Mouse (Mus musculus): ENCODE results near the gene Aldh18a1.

GRCm38 (mm10) chr19:40542776-40543175 is 45.5 kb downstream of the Aldh18a1 start:
- no peak for TF ChIP-seq CTCF (IDR thresholded peaks at IDR 0.05; ENCODE audit: insufficient read depth, low read depth, low read length)
- TF ChIP-seq POLR2A (IDR thresholded peaks at IDR 0.05; ENCODE audit: insufficient read depth, low read depth, low read length) = no peak
